Mouse (Mus musculus) thymus, postnatal 25 days (tissue): ENCODE results near the gene Tsc22d4.

ENCODE experiments used
- DNase-seq: peaks from one replicate; pipeline ENCODE4 v3.0.0; 2022

Tsc22d4 gene

DNA sequence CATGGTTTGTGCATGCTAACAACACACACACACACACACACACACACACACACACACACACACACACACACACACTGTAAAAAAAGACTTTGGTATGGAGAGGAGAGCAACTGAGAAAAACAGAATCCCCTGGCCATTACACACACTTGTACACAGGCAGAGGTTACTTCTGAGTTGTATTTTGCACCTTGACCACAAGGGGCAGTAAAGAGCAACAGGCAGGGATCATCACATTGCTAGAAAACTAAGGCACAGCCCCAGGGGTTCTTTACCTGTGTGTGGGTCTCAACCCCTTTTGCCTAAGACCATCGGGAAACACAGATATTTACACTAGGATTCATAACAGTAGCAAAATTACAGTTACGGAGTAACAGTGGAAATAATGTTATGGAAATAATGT is 25.2 kb downstream of the Tsc22d4 start:
- peak; percentile 60 for DNase-seq

DNA sequence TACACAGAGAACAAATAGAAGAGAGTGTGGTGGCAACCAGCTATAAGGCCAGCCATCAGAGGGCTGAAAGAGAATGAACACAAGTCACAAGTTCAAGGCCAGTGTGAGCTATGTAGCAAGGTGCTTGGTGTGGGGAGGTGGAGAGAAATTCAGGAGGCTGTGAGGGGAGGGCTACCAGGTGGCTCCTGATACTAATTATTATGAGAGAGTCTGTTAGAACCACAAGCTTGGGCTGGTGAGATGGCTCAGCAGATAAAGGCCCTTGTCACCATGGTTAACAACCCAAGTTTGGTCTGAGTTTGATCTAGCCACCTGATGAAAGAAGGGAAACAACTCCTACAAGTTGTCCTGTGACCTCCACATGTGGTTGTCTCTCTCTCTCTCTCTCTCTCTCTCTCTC is 27.2 kb downstream of the Tsc22d4 start:
- no peak for DNase-seq

DNA sequence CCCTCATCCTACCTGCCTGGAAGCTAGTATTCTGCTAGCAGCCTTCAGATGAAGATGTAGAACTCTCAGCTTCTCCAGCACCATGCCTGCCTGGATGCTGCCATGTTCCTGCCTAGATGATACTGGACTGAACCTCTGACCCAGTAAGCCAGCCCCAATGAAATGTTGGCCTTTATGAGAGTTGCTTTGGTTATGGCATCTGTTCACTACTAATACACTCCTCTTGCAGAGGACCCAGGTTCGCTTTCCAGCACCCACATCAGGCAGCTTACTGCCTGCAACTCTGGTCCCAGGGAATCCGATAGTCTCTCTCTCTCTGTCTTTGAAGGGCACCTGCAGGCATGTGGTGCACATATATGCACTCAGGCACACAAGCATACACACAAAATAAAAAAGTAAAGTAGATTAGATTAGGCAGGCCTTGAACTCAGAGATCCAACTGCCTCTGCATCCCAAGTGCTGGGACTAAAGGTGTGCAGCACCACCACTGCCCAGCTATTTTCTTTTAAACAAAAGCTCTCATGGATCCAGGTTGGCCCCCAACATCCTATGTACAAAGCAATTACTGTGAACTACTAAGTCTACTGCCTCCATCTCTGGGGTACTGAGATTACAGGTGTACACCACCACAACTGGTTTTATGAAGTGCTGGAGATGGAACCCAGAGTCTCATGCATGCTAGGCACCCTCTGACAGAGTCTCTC is 30.2 kb downstream of the Tsc22d4 start:
- DNase-seq, result no peak

DNA sequence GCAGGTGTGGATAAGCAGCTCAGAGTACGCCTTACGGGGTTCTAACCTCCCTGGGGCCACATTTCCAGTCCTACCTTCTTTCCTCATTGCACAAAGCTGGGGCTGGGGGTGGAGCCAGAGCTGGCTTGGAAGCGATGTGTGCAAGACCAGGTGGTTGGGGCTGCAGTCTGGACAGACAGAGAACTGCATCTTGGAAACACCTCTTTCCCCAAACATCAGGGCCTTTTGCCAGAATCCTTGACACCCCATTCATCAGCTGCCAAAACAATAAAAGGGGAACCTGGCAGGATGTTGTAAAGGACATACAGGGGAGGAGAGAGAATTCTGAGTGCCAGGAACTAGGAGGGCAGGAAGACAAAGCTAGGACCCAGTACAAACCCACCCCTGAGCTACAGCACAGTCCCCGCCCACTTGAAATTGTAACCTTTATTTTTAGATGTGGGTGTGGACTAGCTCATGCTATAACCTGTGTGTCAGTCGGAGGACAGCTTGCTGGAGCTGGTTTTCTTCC is 30.9 kb downstream of the Tsc22d4 start:
- peak; percentile 51 for DNase-seq

DNA sequence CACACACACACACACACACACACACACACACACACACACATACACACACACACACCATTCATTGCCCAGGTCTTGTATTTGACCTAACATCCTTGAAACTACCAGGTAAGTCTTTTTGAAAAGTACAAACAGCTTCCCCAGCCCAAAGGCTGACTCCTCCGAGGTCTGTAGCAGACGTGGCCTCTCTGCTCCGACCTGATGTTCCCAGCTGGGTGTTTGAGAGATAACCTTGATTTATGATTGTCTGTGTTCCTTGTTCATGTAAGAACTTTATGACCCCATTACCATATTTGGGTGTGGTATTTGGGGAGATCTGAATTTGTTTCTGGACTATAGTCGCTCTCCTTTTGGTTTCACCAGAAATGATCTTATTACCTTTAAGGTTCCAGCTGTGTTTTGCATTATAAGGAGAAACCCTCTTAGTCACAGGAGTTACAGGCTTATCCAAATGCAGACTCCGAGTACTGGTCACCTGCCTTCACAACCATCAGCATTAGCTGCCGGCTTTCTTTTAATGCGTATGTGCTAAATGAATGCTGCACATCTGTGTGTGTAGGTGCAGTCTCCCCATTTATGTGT is 31.8 kb downstream of the Tsc22d4 start:
- no peak for DNase-seq

DNA sequence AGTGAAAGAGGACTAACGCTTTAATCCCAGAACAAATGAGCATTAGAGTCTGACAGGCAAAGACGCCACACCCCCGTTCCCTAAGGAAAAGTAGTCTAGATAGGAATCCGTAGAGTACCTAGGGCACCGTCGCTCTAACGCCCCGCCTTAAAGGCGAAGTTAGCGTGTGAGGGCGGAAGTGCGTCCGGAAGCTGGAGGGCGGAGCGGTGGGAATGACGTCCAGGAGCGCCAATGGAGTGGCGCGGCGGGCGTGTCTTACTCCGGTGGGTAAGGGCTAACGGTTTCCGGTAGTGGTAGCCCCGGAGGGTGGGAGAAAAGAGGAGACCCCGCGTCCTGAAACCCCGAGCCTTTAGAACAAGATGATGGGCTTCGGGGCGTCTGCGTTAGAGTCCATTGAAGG is 33.1 kb downstream of the Tsc22d4 start, which contains the start of gene Ppp1r35:
TSS of gene Ppp1r35 (plus strand) at position 215 of the 400 bp plus-strand sequence.
- peak; percentile 96 for DNase-seq

DNA sequence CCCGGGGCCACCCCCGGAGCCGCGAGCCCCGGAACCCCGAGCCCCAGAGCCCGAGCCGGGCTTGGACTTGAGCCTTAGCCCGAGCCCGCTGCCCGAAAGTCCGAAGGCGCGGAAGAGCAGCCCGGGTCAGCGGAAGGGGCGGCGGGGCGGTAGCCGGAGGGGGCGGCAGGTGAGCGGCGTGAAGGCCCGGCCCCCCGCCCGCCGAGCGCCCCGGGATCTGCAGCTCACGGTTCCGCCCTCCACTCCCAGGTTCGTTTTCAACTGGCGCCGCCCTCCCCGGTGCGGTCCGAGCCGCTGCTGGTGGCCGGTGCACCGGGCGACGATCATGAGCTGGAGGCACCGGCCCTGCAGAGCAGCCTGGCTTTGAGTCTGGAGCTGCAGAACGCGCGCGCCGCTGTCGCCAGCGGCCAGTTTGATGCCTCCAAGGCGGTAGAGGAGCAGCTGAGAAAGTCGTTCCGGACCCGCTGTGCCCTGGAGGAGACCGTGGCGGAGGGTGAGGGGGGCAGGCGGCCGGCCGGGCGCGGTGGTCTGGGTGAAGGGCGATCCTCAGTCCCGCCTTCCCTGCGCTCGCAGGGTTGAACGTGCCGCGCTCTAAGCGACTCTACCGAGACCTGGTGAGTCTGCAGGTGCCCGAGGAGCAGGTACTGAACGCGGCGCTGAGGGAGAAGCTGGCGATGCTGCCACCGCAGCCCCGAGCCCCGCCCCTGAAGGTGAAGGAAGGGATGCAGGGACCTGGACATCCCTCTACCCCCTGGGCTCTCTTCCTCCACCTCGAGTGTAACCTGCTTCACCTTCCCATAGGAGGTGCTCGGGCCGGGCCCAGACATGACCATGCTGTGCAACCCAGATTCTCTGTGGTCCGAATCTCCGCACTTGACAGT is 33.8 kb downstream of the Tsc22d4 start:
- DNase-seq, result peak; percentile 48

DNA sequence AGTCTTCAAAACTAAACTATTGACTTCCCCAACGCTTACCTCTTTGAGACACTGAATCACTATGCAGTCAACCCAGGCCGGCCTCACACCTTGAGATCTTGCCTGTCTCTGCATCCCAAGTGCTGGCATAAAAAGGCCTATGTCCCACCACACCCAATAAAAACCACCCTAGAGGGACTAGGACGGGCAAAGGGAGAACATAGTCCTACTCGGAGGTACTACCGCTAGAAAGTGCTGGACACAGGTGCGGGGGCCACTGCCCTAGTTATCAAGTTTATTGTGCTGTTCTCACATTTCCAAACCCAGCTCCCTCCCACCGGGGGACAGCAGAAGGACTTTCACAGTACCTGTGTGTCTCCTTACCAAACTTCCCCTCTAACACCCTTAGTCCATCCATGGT is 36.1 kb downstream of the Tsc22d4 start:
- DNase-seq, result no peak

DNA sequence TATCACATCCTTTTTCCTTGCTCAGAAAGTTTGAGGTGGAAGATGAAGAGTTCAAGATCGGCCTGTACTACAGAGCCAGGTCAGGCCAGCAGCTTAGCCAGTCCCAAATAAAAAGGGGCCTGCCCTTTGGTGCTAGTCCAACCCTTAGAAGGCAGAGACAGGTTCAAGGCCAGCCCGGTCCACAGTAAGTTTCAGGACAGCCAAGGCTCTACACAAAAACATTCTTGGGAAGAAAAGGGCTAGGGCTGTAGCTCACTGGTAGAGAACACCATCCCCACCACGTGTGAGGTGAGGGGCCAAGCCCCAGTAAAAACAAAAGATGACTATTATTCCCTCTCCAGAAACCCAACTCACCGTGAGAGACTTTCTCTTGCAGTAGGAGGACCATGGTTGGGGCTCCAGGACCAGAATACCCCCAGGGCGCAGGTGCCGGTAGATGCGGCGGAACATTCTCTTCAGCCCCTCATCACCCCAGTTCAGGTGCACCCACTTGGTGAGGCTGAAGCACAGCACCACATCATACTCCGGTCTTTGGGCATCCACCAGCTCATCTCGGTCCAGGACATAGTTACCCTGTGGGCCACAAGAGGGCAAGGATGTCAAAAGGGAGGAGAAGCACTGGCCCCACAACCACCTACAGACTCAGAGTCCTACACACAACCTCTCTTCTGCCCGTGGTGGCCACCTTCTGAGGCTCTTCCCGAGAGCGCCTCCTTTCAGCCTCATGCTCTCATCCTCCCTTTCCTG is 37.4 kb downstream of the Tsc22d4 start:
- no peak for DNase-seq

DNA sequence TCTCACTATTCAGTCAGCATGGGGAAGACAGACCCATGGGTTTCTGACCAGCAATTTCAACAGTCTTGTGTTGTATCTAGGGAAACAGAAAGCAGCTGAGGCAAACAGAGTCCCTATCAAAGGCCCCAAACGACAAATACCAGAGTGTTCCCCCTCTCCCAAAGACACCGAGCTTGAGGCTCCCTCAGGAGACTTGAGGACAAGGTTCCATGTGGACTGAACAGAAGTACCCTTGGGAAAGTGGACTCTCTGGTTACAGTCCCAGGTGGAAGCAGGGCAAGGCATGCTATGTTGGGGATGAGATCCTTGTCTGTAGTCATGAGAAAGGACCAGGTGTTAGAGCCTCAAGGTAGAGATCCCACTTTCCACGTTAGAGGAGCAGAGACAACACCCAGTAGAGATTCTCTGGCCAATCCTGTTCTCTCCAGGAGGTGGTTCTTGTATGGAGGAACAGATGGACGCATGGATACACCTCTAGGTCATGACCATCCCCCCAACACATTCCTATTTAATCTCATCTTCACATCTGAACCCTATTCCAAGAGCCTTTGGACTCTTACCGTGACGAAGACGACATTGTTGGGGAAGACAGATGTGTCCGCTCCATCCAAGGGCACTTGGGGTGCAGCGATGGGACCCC is 38.5 kb downstream of the Tsc22d4 start:
- no peak for DNase-seq

DNA sequence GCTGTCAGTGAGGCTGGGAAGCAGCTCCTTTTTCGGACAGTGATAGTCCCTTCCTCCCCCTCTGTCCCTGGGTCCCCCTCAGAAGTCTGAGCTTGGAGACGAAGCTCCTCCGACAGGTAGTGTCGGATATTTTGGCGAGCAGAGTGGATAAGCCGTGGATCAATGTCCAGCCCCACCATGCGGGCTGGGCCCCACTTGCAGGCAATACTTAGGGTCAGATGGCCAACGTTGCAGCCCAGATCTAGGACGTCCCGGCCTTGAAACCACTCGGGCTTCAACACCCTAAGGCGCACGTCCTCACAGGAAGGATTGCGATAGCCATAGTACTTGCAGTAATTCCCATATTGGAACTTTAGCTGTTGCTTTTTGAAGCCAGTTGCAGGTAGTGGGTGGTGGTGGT is 39.0 kb downstream of the Tsc22d4 start:
- DNase-seq, result no peak

DNA sequence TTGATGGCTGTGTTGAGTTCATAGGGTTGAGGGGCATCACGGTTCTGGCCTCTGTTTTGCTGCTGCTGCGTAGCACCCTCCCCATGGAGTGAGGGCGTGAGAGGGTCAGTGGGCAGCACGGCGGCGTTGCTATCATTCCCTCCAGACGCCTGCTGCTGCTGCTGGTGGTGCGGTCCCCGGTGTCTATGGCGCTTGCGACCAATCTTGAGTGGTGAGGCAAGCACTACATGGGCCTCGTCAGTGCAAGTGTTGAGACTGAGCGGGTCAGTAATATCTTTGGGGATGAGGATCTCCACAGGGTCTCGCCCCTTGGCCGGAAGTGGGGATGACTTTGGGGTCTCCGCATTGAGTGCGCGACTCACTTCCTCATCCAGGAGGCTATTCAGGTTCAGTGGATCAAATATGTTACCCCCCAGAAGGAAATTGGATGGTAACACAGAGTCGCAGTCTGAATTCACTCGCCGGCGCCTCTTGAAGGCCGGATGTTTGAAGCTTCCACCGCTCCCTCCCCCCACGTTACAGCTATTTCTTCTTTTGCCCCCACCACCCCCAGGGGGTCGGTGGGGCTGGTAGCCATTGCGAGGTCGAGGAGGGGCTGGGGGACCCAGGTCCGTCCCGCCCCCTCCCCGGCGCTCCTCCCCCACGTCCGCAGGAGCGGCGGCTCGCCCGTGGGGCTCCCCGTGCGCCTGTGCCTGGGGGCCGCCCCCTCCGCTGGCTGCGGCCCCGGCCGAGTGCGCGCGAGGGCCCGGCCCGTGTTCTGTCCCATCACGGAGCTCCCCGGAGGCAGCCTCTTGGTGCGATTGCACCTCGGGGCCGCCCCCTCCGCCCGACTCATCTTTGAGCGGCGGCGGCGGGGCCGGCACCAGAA is 39.9 kb downstream of the Tsc22d4 start:
- no peak for DNase-seq

DNA sequence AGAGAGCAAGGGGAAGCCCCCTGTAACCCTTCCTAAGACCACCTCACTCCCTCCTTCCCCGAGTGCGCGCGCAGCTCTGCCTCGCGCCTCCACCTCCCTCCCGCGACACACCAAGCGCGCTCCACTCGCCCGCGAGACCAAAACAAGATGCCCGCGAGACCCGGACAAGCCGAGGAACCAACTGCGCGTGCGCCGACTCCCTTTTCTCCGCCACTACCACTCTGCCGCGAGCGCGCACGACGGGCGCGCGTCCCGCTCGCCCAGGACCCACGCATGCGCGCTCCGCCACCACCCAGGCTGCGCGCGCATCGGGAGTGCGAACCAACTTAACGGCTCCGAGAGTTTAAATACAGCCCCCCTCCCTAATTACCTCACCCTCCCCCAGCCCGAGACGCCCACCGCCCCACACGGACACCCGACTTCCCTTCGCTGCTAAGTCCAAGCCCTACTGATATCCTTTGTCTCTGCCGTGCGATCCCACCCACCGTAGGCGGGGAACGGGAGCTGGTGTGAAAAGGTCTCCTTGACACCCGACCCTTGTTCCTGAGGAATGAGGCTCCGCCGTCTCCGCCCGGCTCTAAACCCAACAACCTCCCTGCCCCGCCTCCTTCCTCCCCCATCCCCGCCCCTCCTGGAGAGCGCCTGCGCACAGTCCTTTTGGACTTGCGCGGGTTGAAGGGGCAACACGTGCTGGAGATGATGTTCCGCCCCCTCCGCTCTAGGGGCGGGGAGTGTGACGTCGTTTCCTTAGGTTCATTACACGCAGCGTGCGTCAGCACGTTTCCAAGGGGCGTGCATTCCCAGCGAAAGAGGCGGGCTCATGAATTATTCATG is 40.8 kb downstream of the Tsc22d4 start:
- DNase-seq, result peak; percentile 98

DNA sequence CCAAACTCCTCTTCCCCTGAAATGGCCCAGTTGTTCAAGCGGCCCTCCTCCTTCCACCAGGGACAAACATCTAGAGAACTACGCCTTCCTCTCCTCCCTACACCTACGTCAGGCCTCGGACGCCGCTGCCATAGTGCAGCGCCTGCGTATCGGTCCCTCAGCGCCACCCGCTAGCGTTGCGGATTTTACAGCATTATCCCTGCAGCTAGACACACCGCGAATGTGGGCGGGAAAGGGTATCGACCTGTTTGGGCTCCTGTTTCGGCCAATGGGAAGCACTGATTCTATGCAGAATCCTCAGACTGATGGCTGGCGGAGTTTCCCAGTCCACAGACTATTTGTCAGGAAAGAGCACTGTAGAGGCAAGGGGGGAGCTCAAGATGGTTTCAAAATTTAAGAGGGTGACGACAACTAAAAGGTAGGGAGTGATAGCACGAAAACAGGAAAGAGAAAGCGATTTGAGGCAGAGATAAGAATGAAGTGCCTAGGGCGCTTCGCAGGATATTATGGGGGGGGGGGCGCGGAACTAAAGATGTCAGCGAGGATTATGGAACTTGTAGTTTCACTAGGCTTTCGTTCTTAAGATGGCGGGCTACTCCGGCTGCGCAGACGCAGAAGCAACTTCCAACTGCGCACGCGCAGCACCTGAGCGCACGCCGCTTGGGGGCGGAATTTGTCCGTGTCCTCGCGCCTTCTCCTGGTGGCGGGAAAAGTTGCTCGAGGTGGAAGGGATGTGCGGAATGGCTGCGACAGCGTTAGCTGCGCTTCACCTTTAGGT is 41.8 kb downstream of the Tsc22d4 start, which contains the start of the genes Mepce and Zcwpw1:
TSS of gene Mepce (minus strand) at position 505 of the 778 bp plus-strand sequence.
TSS of gene Zcwpw1 (plus strand) at position 648 of the 778 bp plus-strand sequence.
- DNase-seq, result peak; percentile 97

DNA sequence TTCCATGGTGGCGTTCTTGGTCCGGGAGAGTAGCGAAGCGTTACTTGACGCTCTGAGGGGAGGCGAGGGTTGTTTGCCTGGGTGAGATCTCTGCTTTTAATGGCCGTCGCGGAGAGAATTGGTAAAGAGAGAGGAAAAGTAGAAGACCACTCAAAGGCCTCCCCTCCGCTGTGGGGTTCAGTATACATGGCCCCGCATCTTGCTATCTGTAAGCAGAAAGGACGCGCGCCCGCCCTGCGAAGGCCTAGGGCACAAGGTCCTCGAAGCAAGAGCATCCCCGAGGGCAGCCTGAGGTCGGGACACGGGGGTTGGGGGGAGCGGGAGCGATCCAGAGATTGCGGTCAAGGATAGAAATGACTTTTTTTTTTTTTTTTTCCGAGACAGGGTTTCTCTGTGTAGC is 42.6 kb downstream of the Tsc22d4 start:
- peak; percentile 25 for DNase-seq

DNA sequence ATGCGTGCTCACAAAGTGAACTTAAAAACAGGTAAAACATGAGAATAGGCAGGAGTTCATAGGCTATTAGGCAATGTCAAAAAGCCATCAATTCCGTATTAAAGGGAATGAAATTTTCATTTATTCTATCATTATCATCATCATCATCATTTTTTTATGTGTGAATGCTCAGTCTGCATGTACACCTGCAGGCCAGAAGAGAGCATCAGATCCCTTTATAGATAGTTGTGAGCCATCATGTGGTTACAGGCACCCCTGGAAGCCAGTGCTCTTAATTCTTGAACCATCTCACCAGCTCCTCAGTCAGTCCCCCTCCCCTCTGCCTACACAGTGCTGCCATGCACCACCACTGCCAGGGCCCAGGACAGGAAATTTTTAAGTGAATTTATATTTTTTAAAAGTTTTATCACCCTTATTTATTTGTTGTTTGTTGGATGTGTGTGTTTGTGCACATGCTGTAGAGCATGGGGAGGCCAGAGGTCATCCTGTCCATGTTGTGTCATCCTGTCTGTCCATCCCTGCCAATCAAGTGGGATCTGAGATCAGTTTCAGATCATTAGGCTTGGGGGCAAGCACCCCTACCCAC is 43.5 kb downstream of the Tsc22d4 start:
- DNase-seq, result no peak

DNA sequence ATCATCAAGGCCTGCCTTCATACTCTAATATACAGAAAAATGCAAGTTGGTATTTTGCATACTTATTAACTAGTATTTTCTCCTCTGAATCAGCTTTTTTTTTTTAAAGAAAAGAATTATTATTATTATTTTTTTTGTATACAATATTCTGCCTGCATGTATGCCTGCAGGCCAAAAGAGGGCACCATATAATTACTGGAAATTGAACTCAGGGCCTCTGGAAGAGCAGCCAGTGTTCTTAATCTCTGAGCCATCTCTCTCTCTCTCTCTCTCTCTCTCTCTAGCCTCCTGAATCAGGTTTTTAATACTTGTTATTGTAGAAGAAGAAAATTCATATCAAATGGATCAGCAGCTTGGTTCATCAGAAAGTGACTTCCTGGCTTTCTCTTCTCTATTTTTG is 46.0 kb downstream of the Tsc22d4 start:
- DNase-seq, result no peak

DNA sequence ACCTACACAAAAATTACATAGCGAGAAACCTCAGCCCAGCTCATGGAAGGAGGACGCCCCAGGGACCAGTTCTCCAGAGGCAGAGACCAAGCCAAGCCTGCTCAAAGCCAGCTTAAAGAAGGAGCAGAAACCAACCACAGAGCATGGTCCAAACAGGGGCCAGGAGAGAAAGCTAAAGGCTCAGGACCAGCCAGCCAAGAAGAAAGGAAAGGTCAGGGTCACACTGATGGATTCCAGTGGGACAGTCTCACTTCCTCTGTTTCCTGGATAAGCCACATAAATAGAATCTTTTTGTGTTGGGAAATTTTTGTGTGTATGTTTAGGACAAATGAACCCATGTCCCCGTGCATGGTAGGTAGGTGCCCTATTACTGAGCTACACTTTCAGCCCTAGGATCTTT is 51.1 kb downstream of the Tsc22d4 start:
- no peak for DNase-seq

DNA sequence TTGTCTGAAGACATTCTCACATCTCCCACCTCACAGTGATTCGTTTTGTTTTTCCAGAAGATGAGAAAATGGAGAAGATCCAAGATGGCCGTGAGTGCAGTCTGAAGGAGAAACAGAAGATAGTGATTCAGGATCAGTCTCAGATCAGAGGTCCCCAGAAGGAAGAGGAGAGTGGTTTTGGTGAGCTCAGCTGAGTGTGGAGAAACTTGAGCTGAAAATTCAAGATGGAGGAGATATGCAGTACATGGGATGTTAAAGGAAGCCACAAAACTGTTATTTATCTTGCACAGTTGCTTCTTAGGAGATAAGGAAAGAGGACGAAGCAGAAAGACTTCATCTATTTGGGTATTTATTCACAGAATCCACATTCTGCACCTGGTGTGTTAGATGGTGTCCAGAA is 55.4 kb downstream of the Tsc22d4 start:
- no peak for DNase-seq
